Comparison of ENCODE assay signal across 15 mouse cellular contexts in the genomic region with DNA sequence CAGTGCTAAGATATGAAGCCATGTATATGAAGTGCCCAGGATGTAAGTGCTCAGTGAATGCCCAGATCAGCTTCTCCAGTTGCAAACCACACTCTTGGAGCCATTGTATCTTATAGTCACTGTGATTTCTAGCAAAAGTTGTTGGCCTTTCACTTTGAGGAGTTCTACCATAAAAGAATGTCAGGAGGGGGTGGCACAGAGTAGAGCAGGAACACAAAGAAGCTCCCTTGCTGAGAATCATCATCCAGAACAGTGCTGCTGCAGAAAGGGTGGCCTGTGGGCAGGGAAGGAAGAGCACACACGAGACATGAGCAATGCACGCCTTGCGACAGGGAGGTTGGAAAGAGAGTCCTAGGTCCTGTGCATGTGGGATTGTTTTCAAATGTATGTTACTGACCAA.
"Had no signal": no experiment of that assay in that cellular context is flagged by ENCODE, and none has a peak within 500 bp of the region (broad histone marks: within the 10 kb centered on the region; RNA-seq: fewer than 3 reads in every experiment).

No protein-coding gene starts in this region.

- ATAC-seq: liver, postnatal 0 days; lung, postnatal 0 days; midbrain, embryonic 13.5 days; midbrain, embryonic 16.5 days had no signal

- DNase-seq: liver, postnatal 0 days; lung, adult 2 months; lung, postnatal 14 days; lung, postnatal 4 days; retina, postnatal 1 day; right cerebral cortex, adult 18-20 months; right cerebral cortex, postnatal 25 days; right cerebral cortex, postnatal 4 days; spleen, adult 18-20 months; thymus, adult 18-20 months; thymus, postnatal 14 days; thymus, postnatal 36 days had no signal
